Mouse (Mus musculus) forebrain, embryonic 11.5 days (tissue): ENCODE measurements around the gene Camk1d. TPM values are rescaled to one million over a fixed set of nuclear protein-coding genes. Genes with fewer than 3 reads are reported as not detected.
A peak's percentile ranks its signal among the peaks of the same experiment; 100 is the strongest.
"Not testable (repeated sequence)": the region's sequence is repeated elsewhere in the genome, so short reads cannot be mapped to it uniquely, and the experiment has no call there.

Experiments
- ATAC-seq: fragments of 200-750 bp; cut with Nextera tagmentation; replicated peaks from 2 replicates; pipeline ENCODE4 v1.8.0; 2017; ENCODE audit warnings: moderate TSS enrichment; ENCODE audit not compliant: low FRiP score
- DNase-seq: peaks from one replicate; pipeline ENCODE4 v3.0.0-alpha.2; 2017; ENCODE audit warnings: low spot score
- H3K27ac ChIP-seq: fragments of 300-500 bp; sonication (generic); 2 replicates; pipeline ENCODE4 v1.5.1; 2014; ENCODE audit warnings: low read depth, low read length
- H3K27me3 ChIP-seq: fragments of 300-500 bp; sonication (generic); 2 replicates; pipeline ENCODE4 v1.6.1; 2014; ENCODE audit warnings: mild to moderate bottlenecking, low read length, mixed read lengths; ENCODE audit not compliant: control insufficient read depth, insufficient read depth
- H3K36me3 ChIP-seq: fragments of 300-500 bp; sonication (generic); 2 replicates; pipeline ENCODE4 v1.6.1; 2014; ENCODE audit warnings: mild to moderate bottlenecking, low read length, moderate library complexity, mixed read lengths; ENCODE audit not compliant: control insufficient read depth, insufficient read depth
- H3K4me1 ChIP-seq: fragments of 300-500 bp; sonication (generic); replicated peaks from 2 replicates; pipeline ENCODE4 v1.6.1; 2014; ENCODE audit warnings: low read length, mixed read lengths; ENCODE audit not compliant: control insufficient read depth, insufficient read depth
- H3K4me2 ChIP-seq: fragments of 300-500 bp; sonication (generic); 2 replicates; pipeline ENCODE4 v1.6.1; 2014; ENCODE audit warnings: low read depth, mild to moderate bottlenecking, low read length, moderate library complexity, mixed read lengths; ENCODE audit not compliant: severe bottlenecking
- H3K4me3 ChIP-seq: fragments of 300-500 bp; sonication (generic); 2 replicates; pipeline ENCODE4 v1.5.1; 2014; ENCODE audit warnings: low read depth, low read length
- H3K9ac ChIP-seq: fragments of 300-500 bp; sonication (generic); 2 replicates; pipeline ENCODE4 v1.6.1; 2014; ENCODE audit warnings: low read length
- H3K9me3 ChIP-seq: fragments of 300-500 bp; sonication (generic); 2 replicates; pipeline ENCODE4 v1.6.1; 2016; ENCODE audit warnings: low read length, mixed read lengths; ENCODE audit not compliant: control insufficient read depth
- WGBS: fragments of 180-500 bp; shearing (Covaris S2); extraction: QIAGEN DNeasy Blood & Tissue Kit; methylation state at CpG from one replicate; pipeline ENCODE4 v1.1.7; 2014; 5-methylcytosine and 5-hydroxymethylcytosine counted together
- polyA plus RNA-seq: library from polyadenylated mRNA; unstranded; fragments of >200 nt; fragmentation: Nextera tagmentation; extraction: Ambion mirVana; gene quantifications from 2 replicates; pipeline ENCODE4 v1.2.1, GENCODE M21; 2014

Camk1d gene
- polyA plus RNA-seq, 1 experiment from 2014 or later: 2.2 TPM

GRCm38 (mm10) chr2:5395873-5396272 lies 318.4 kb downstream of the Camk1d start:
- 0 out of 2 replicates have a peak, but pooled peaks cover 3% of the 10 kb centered on the region for H3K4me1 ChIP-seq
- WGBS: 76% methylated on average over 2 of the region's 2 CpGs
- DNase-seq (no peak), ATAC-seq (no peak)
- no peak overlapping the region for H3K4me2 ChIP-seq
- H3K4me3 ChIP-seq: no peak overlapping the region
- H3K9ac ChIP-seq: no peak overlapping the region
- H3K27me3 ChIP-seq: no peaks in the 10 kb centered on the region
- no peaks in the 10 kb centered on the region for H3K9me3 ChIP-seq
- H3K27ac ChIP-seq: no peak overlapping the region
- no peaks in the 10 kb centered on the region for H3K36me3 ChIP-seq

- H3K27me3 ChIP-seq: no peaks in the 10 kb centered on the region
- no peak overlapping the region for H3K4me3 ChIP-seq
- no peaks in the 10 kb centered on the region for H3K9me3 ChIP-seq
- ATAC-seq (no peak), DNase-seq (no peak)
- no peaks in the 10 kb centered on the region for H3K36me3 ChIP-seq
- H3K9ac ChIP-seq: no peak overlapping the region
- H3K4me1 ChIP-seq: no peaks in the 10 kb centered on the region
- H3K27ac ChIP-seq: no peak overlapping the region
- no peak overlapping the region for H3K4me2 ChIP-seq
Measured at GRCm38 (mm10) chr2:5392921-5393320, 321.4 kb downstream of the Camk1d start.

- no peak overlapping the region for H3K4me3 ChIP-seq
- no peak for ATAC-seq
- DNase-seq: no peak
- 90% methylated on average over 4 of the region's 4 CpGs for WGBS
- H3K4me2 ChIP-seq: no peak overlapping the region
- H3K9ac ChIP-seq: no peak overlapping the region
- H3K27me3 ChIP-seq: no peaks in the 10 kb centered on the region
- H3K9me3 ChIP-seq: no peaks in the 10 kb centered on the region
- H3K36me3 ChIP-seq: no peaks in the 10 kb centered on the region
- H3K27ac ChIP-seq: no peak overlapping the region
- H3K4me1 ChIP-seq: no peaks in the 10 kb centered on the region
Measured at GRCm38 (mm10) chr2:5392470-5392869, 321.8 kb downstream of the Camk1d start.

GRCm38 (mm10) chr2:5388381-5388780 lies 325.9 kb downstream of the Camk1d start:
- no peak for ATAC-seq

GRCm38 (mm10) chr2:5381712-5382710 lies 332.3 kb downstream of the Camk1d start:
- DNase-seq: peak; percentile 60

More at GRCm38 (mm10) chr2:5388381-5388780, 325.9 kb downstream of the Camk1d start:
- Histone ChIP-seq H3K9ac (no peak overlapping the region), H3K4me3 (no peak overlapping the region), H3K9me3 (no peaks in the 10 kb centered on the region), H3K27me3 (no peaks in the 10 kb centered on the region), H3K36me3 (no peaks in the 10 kb centered on the region), H3K4me2 (no peak overlapping the region), H3K27ac (no peak overlapping the region), H3K4me1 (no peaks in the 10 kb centered on the region)
- WGBS: 89% methylated on average over 7 of the region's 7 CpGs
- no peak for DNase-seq

GRCm38 (mm10) chr2:5380973-5381372 lies 333.3 kb downstream of the Camk1d start:
- Histone ChIP-seq H3K4me3 (no peak overlapping the region), H3K4me1 (peaks cover 8% of the 10 kb centered on the region), H3K27me3 (no peaks in the 10 kb centered on the region), H3K4me2 (no peak overlapping the region), H3K9me3 (no peaks in the 10 kb centered on the region), H3K9ac (no peak overlapping the region), H3K36me3 (no peaks in the 10 kb centered on the region), H3K27ac (no peak overlapping the region)
- DNase-seq (no peak), ATAC-seq (no peak)
- 75% methylated on average over 7 of the region's 7 CpGs for WGBS

More at GRCm38 (mm10) chr2:5381712-5382710, 332.3 kb downstream of the Camk1d start:
- Histone ChIP-seq H3K4me1 (peaks cover 8% of the 10 kb centered on the region), H3K27ac (no peak overlapping the region), H3K9me3 (no peaks in the 10 kb centered on the region), H3K9ac (no peak overlapping the region; the same call in 1 of the 2 replicates), H3K4me2 (no peak overlapping the region), H3K4me3 (no peak overlapping the region), H3K36me3 (no peaks in the 10 kb centered on the region), H3K27me3 (no peaks in the 10 kb centered on the region)
- WGBS: 38% methylated on average over 12 of the region's 12 CpGs
- peak; percentile 51 for ATAC-seq

- H3K4me2 ChIP-seq, H3K27ac ChIP-seq, H3K27me3 ChIP-seq, H3K4me1 ChIP-seq, H3K4me3 ChIP-seq, H3K36me3 ChIP-seq, H3K9me3 ChIP-seq, ATAC-seq, H3K9ac ChIP-seq, DNase-seq: not testable (repeated sequence)
- 54% methylated on average over 18 of the region's 18 CpGs for WGBS
Measured at GRCm38 (mm10) chr2:5378922-5379321, 335.4 kb downstream of the Camk1d start.

- no peaks in the 10 kb centered on the region for H3K27me3 ChIP-seq
- no peak overlapping the region for H3K4me3 ChIP-seq
- H3K9me3 ChIP-seq: no peaks in the 10 kb centered on the region
- no peak overlapping the region for H3K4me2 ChIP-seq
- no peak overlapping the region for H3K27ac ChIP-seq
- no peak for ATAC-seq
- 73% methylated on average over 6 of the region's 6 CpGs for WGBS
- no peak overlapping the region for H3K9ac ChIP-seq
- no peak for DNase-seq
- H3K36me3 ChIP-seq: no peaks in the 10 kb centered on the region
- H3K4me1 ChIP-seq: peaks cover 8% of the 10 kb centered on the region
Measured at GRCm38 (mm10) chr2:5378066-5378672, 336.1 kb downstream of the Camk1d start.
